Mouse (Mus musculus) T-helper 17 cell (primary cell): ENCODE data around the gene Taok3.
"Not testable (repeated sequence)": the region's sequence is repeated elsewhere in the genome, so short reads cannot be mapped to it uniquely, and the experiment has no call there.

ENCODE experiments used
- in situ Hi-C, 2 experiments: fragments of 300-600 bp; cut with MboI, MseI; formaldehyde crosslinking; loops; 1 replicate in 1 of 2; 2 replicates in 1 of 2; pipeline ENCODE4 v1.15.1; 2025; ENCODE audit warnings: high pct_unique_total_duplicates in 2 of 2

Taok3 gene

DNA sequence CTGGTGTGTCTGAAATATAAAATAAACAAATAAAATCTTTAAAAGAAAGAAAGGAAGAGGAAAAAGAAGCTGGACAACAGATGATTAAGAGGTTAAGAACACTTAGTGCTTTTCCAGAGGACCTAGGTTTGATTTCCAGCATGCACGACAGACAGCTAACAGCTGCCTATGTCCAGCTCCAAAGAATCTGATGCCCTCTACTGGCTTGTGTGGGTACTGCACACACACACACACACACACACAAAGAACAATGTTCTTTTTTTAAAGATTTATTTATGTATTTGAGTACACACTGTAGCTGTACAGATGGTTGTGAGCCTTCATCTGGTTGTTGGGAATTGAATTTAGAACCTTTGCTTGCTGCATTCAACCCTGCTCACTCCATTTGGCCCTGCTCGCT lies 170.2 kb downstream of the Taok3 start:
- in situ Hi-C loops = no loop called here

DNA sequence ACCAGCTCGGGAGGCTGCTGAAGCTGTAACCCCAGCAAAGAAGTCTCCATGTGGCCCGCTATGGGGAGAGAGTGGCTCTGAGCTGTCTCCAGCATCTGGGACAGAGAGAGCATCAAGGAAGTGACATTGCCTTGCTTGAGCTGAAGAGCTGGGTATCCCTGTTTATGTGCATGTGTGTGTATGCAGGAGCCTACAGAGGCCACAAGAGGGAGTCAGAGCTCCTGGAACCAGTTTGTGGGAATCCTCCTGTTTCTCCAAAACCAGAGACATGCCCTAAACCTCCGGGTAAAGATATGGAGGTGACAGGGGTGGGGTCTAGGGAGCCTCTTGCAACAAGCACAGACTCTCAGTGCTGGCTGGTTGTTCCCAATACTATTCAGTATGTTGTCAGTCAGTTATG lies 171.4 kb downstream of the Taok3 start:
- in situ Hi-C loops = no loop called here

DNA sequence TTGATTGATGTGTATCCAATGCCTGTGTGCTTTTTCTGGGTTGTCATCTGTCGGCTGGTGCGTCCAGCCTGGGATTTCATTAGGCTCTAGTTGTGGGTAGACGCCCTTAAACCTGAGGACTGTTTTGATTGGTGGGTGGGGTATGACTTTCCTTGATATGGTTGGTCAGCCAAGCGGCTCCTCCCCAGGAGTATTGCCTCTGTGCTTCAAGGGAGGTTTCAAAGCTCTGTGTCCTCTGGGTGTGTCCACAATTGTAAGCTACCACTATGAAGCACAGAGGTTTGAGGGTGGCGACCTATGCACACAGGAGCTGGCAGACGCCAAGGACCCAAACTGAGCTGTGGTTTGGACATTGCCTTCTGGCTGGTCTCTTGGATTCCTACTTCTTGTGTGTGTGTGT lies 172.6 kb downstream of the Taok3 start:
- in situ Hi-C loops = no loop called here

DNA sequence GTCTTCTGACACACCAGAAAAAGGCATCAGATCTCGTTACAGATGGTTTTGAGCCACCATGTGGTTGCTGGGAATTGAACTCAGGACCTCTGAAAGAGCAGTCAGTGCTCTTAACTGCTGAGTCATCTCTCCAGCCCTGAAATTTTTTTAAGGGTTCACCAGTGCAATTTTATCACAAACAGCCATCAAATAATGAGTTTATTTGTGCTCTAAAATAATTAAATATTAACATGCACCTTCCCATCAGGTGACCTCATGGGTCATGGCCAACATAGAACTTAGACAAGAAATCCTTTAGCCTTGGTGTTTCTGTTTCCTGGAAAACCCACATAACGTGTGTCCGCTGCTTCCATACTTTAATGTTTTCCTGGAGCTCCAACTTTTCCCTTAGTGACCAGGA lies 173.8 kb downstream of the Taok3 start:
- in situ Hi-C loops = not testable (repeated sequence)

DNA sequence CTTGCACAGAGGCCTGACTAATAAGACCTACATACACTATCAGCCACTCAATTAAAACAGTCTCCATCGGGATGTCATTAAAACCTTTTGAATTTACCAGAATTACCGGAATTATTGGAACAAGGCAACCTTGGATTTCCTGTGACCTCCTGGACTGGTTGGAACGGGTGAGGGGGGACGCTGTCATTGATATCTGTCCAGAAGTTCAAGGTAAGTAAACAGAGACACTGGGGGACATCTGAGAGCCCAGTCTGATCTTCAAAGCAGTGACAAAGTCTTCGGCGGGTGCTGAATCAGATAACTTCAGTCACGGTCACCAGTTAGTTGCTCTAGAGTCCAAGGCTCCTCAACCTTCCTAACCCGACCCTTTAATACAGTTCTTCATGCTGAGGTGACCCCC lies 175.1 kb downstream of the Taok3 start:
- in situ Hi-C loops = no loop called here

DNA sequence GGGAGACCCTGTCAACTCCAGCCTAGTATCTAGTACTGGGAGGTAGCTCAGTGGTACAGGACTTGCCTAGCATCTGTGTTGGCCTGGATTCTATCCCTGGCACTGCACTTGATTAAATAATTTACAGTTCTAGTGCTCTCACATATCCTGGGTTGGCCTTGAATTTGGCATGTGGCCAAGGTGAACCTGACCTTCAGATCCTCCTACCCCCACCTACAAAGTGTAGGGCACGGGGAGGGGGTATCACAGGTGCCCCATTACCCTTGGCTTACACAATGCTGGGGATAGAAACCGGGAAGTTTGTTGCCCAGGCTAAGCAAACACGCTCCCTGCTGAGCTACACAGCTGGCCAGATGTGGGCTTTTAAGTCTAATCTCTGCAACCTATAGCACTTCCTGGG lies 183.0 kb downstream of the Taok3 start:
- in situ Hi-C loops = no loop called here

DNA sequence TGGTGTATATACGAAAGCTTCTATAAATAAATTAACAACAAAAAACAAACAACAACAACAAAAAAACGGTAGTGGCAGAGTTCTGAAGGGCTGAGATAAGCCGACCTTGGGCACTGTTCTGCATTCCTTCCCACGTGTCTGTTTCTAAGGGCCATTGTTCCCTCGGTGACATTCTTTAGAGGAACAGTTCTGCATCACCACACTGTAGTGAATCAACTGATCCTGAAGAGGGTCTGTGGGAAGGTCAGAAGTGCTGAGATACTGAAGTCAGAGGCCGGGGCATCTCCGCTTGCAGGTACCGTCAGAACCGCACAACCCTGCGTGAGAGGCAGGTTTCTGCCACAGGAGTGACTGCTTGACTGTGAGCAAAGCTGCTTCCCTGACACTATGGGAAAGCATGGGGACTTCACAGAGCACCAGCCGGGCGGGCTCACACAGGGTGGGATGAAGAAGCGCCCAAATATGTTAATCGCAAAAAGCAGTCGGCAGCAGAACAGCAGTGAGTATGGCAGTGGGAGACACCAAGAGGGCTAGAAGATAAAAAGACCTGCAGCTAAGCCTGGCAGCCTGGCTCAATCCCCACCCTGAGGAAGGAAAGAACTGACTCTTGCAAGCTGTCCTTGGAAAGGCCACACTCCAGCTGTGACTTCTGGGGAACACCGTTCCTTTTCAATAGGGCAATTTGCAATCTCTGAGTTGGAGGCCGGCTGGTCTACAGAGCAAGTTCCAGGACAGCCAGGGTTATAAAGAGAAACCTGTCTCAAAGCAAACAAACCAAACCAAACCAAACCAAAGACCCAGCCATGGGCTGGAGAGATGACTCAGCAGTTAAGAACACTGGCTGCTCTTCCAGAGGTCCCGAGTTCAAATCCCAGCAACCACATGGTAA lies 184.0 kb downstream of the Taok3 start:
- in situ Hi-C loops = no loop called here

DNA sequence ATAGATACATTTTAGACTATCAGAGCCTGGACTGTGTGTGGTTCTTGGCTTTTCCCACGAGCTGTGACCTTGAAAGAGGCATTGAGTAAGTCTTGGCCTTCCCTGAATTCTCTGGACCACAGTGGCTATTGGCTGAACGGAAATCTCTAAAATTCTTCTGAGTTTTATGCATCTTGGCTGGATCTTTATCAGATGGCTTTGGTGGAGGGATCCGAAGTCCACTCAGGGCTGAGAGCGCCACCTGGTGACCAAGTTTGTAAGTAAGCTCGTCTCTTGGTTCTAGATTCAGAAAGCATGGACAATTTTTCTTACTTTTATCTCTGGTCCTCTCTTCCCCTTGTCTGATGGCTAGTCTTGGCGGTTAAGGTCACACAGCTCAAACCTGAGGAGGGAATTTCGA lies 185.0 kb downstream of the Taok3 start:
- in situ Hi-C loops = loop anchor here in 1 of 2 experiments (5.0 kb wide), 1 partner anchor 102 kb away; no protein-coding TSS in a partner anchor

DNA sequence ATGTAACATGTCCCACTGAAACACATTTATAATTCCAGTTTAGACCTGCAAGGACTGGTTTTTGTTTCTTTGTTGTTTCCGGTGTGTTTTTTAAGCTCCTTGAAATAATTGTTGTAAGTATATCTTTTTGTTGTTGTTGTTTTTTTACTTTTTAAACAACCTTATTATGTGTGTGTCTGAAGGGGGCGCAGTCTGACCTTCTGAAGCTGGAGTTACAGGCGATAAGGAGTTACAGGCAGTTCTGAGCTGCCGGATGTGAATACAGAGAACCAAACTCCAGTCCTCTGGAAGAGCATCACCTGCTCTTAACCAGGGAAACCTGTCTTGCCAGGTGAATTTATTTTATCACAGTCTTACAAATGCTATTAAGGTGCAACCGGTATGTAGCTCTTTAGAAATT lies 185.8 kb downstream of the Taok3 start:
- in situ Hi-C loops = loop anchor here in 1 of 2 experiments (5.0 kb wide), 1 partner anchor 102 kb away; no protein-coding TSS in a partner anchor

DNA sequence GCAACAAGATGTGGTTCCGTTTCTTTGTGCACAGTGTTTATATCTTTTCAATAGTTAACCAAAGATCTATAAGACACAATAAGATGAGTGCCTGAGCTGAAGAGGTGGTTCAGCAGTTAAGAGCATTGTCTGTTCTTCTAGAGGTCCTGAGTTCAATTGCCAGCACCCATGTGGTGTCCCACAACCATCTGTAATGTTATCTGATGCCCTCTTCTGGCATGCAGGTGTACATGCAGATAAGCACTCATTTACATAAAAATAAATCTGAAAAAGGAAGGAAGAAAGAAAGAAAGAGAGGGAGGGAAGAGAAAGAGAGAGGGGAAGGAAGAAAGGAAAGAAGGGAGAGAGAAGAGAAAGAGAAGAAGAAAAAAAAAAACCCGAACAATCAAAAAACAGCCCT lies 186.9 kb downstream of the Taok3 start:
- in situ Hi-C loops = loop anchor here in 1 of 2 experiments (5.0 kb wide), 1 partner anchor 100 kb away; no protein-coding TSS in a partner anchor

DNA sequence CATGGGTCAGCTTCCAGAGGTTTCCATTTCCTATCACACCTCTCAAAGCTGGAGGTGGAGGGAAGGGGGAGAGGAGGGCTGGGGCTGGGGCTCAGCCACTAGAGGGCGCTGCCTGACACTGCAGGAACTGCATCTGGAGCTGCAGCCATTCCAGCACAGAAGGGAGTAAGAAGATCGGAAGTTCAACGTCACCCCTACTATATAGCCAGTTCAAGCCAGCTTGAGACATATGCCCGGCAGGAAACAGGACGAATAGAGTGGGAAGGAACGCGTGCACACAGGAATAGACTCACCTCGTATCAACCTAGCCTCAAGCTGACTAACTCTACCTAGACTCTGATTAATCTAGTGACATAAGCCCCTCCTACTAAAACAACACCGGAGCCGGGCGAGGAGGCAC lies 187.8 kb downstream of the Taok3 start:
- in situ Hi-C loops = loop anchor here in 1 of 2 experiments (5.0 kb wide), 1 partner anchor 100 kb away; no protein-coding TSS in a partner anchor

DNA sequence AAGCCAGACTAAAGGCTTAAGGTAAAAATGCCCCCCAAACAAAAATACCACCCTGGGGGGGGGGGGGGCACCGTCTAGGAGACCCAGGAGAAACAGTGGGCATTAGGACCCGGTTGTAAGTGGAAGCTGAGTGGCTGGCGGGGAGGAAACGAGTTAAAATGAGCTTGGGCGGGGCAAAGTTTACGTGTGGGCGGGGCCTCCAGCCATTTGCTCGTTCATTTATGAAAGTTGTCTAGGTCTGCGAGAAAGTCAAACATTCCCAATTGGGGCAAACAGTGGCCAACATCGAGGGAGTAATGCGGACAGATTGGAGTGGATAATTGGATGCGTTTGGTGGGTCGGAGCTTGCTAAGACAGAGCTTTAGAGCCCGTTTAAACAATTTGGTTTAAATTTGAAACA lies 193.5 kb downstream of the Taok3 start:
- in situ Hi-C loops = no loop called here

DNA sequence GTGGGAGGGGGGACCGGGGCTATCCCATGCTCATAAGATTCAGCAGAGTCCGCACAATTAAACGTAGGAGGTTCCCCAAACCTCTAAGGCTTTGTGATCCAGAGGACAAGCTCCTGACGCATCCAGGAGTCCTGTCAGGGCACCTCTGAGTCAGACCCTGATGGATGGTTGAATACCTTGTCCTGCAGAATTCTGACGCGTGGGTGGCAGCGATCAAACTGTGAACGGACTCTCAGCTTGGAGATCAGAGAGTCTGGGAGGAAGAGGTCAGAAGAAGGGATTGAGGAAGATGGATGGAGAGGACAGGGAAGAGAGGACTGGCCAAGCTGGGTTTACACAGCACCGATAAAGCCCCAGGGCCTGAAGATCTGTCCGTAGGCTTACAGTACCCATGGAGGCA lies 194.0 kb downstream of the Taok3 start:
- in situ Hi-C loops = no loop called here

DNA sequence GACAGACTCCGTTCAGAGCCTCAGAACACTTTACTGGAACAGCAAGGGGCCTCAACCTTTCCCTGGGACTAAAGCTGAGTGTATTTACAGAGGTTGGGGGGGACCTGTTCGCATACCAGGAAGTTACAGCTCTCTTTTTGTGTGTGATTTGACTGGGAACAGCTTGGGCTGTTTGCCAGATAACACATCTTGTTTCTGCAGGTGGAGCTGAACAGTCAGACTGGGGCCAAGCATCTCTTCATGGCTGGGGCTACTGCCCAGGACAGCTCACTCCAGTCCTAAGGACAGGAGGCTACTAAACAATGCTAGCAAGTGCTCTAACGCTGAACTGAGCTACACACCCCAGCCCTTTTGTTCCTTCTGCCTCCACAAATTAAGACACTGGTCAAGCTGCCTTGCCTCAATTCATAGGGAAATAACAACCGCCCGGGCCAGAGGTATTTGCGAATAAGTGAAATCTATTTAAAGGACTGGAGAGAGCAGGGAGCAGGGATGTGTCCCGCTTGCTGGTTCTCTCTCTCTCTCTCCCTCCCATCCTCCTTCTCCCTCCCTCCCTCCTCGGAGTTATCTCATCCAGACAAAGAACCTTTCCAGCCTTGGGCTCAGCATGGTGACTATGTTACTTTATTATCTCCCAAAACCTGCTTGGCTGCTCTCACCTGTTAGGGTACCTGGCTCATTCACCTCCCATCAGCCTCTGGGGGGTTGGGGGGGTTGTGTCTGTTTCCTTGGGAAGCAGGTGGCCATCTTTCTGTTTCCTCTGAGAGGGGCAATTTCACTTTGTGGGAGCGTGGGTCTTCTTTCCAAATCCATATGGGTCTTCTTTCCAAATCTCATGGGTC lies 194.9 kb downstream of the Taok3 start:
- in situ Hi-C loops = no loop called here

DNA sequence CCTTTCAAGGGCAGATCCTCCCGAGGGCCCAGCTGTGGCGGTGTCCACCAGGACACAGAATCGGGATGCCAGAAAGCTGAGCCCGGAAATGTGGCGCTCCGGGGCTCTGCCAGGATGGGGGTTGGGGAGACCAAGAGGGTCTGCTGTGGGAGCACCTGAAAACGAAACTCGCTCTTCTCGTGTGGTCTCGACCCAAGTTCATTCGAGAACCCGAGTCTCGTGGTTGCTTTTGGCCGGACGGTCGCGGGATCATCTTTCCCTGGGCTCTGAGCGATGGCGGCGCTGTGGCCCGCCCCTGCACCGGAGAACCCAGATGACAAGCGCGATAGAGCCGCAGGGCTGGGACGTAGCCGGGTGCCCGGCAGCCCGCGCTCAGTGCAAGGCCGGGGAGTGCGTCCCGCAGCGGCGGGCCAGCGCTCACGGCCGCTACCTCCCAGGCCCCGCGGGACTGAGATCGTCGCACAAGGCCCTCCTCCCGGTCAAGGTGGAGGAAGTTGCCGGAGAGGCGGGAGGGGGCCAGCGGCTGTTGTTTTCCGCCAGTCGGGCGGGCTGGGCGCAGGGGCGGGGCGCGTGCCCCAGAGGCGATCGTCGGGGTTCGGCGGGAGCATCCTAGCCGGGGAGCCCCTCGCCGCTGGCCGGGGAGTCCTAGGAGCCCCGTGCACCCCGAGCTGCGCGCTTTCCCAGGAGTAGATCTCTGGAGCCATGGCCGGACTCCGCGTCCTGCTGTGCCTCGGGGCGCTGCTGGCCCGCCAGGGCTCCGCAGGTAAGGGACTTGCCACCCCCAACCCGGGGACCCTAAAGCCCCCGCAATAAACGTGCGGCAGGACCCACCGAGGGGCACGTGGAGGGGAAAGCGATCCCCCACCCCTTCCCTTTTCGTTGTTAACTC lies 199.1 kb downstream of the Taok3 start, which contains the start of gene Vsig10:
Vsig10 (plus strand) TSS at position 343 of the 889 bp plus-strand sequence.
- in situ Hi-C loops = no loop called here

DNA sequence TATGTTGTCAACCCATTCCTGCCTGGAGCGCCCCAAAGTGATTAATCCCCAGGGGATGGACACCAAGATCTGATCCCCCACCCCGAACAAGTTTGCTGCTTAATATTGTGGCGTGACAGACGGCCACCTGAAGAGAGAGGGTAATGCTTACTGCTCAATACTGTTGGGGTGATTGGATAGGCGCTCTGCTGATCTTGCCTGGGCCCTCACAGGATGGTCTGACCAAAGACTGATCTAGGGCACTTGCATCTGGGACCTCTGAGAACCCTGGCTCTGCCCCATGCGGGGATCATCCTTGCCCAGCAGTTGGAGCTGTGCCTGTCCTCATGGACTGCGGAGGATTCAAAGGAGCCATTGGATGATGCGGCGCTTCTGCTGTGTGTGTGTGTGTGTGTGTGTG lies 203.8 kb downstream of the Taok3 start:
- in situ Hi-C loops = loop anchor here in 1 of 2 experiments (10.0 kb wide), 1 partner anchor 541 kb away; no protein-coding TSS in a partner anchor
